Mouse (Mus musculus) MEL (cell line): ENCODE results near the gene Abcg2. TPM values are rescaled to one million over a fixed set of nuclear protein-coding genes. Genes with fewer than 3 reads are reported as not detected.

Experiments
- DNase-seq: peaks from one replicate; pipeline ENCODE4 v3.0.0; 2011; ENCODE audit warnings: low read depth, low spot score
- H3K27ac ChIP-seq: 2 replicates; pipeline ENCODE4 v1.5.1; 2012; ENCODE audit warnings: low read depth, mild to moderate bottlenecking, control low read depth, low read length, moderate library complexity; ENCODE audit not compliant: control insufficient read depth
- H3K27me3 ChIP-seq, 2 experiments: fragments of 150-350 bp in 1 of 2; sonication (generic) in 1 of 2; 2 replicates each; pipeline ENCODE4 v1.6.1; 2012; ENCODE audit warnings: low read length in 2 of 2, mild to moderate bottlenecking in 2 of 2, improper control_type of control experiment in 1 of 2, moderate library complexity in 1 of 2; ENCODE audit not compliant: insufficient read depth in 2 of 2, control insufficient read depth in 1 of 2
- H3K36me3 ChIP-seq, 2 experiments: 2 replicates each; pipeline ENCODE4 v1.6.1; 2012 to 2014; ENCODE audit warnings: low read length in 2 of 2, improper control_type of control experiment in 1 of 2, inconsistent platforms in 1 of 2, mild to moderate bottlenecking in 1 of 2; ENCODE audit not compliant: insufficient read depth in 2 of 2, control insufficient read depth in 1 of 2
- H3K4me1 ChIP-seq, 2 experiments: fragments of 150-350 bp in 1 of 2; sonication (generic) in 1 of 2; 2 replicates each; pipeline ENCODE4 v1.6.1; 2012; ENCODE audit warnings: low read length in 2 of 2, improper control_type of control experiment in 1 of 2, mild to moderate bottlenecking in 1 of 2; ENCODE audit not compliant: insufficient read depth in 2 of 2, control insufficient read depth in 1 of 2
- H3K4me3 ChIP-seq, 2 experiments: fragments of 150-350 bp in 1 of 2; sonication (generic) in 1 of 2; 2 replicates each; pipeline ENCODE4 v1.5.1; 2012; ENCODE audit warnings: low read depth in 2 of 2, low read length in 2 of 2, mild to moderate bottlenecking in 2 of 2, moderate library complexity in 2 of 2, control low read depth in 1 of 2, improper control_type of control experiment in 1 of 2; ENCODE audit not compliant: control insufficient read depth in 1 of 2, insufficient read depth in 1 of 2
- H3K79me2 ChIP-seq: 2 replicates; pipeline ENCODE4 v1.6.1; 2012; ENCODE audit warnings: mild to moderate bottlenecking, low read length, moderate library complexity; ENCODE audit not compliant: control insufficient read depth, poor library complexity, insufficient read depth
- H3K9ac ChIP-seq: 2 replicates; pipeline ENCODE4 v1.6.1; 2012; ENCODE audit warnings: low read depth, mild to moderate bottlenecking, control low read depth, low read length, moderate library complexity; ENCODE audit not compliant: control insufficient read depth, poor library complexity, severe bottlenecking
- H3K9me3 ChIP-seq: fragments of 150-350 bp; sonication (generic); replicated peaks from 2 replicates; pipeline ENCODE4 v1.6.1; 2012; ENCODE audit warnings: mild to moderate bottlenecking, low read length, improper control_type of control experiment, moderate library complexity; ENCODE audit not compliant: insufficient read depth
- CHD1 ChIP-seq: IDR thresholded peaks from 2 replicates; pipeline ENCODE4 v1.6.1; 2012; ENCODE audit warnings: low read depth, mild to moderate bottlenecking, inconsistent platforms, low read length, improper control_type of control experiment
- CHD2 ChIP-seq: IDR thresholded peaks from 2 replicates; pipeline ENCODE4 v1.6.1; 2011; ENCODE audit warnings: low read length, improper control_type of control experiment
- E2F4 ChIP-seq: IDR thresholded peaks from 2 replicates; pipeline ENCODE4 v1.6.1; 2011; ENCODE audit warnings: low read depth, low read length, improper control_type of control experiment, borderline replicate concordance
- GABPA ChIP-seq: IDR thresholded peaks from 2 replicates; pipeline ENCODE4 v1.6.1; 2012; ENCODE audit warnings: low read depth, mild to moderate bottlenecking, inconsistent platforms, low read length, improper control_type of control experiment, moderate library complexity
- GATA1 ChIP-seq: IDR thresholded peaks from 2 replicates; pipeline ENCODE4 v1.6.1; 2011; ENCODE audit warnings: low read depth, low read length, improper control_type of control experiment
- HCFC1 ChIP-seq: IDR thresholded peaks from 2 replicates; pipeline ENCODE4 v1.6.1; 2012; ENCODE audit warnings: low read depth, mild to moderate bottlenecking, inconsistent platforms, low read length, improper control_type of control experiment, moderate library complexity
- JUND ChIP-seq: IDR thresholded peaks from 2 replicates; pipeline ENCODE4 v1.6.1; 2011; ENCODE audit warnings: low read depth, mild to moderate bottlenecking, improper control_type of control experiment, low read length
- MAFK ChIP-seq: IDR thresholded peaks from 2 replicates; pipeline ENCODE4 v1.6.1; 2011; ENCODE audit warnings: low read depth, mild to moderate bottlenecking, low read length, improper control_type of control experiment, borderline replicate concordance
- MAX ChIP-seq: IDR thresholded peaks from 2 replicates; pipeline ENCODE4 v1.6.1; 2011; ENCODE audit warnings: low read length, improper control_type of control experiment
- MAZ ChIP-seq: IDR thresholded peaks from 2 replicates; pipeline ENCODE4 v1.6.1; 2012; ENCODE audit warnings: low read depth, mild to moderate bottlenecking, inconsistent platforms, low read length, improper control_type of control experiment
- MEF2A ChIP-seq: IDR thresholded peaks from 2 replicates; pipeline ENCODE4 v1.6.1; 2014; ENCODE audit warnings: low read depth, mild to moderate bottlenecking, inconsistent platforms, low read length, improper control_type of control experiment; ENCODE audit not compliant: poor library complexity, insufficient replicate concordance, severe bottlenecking; ENCODE audit errors: extremely low read depth
- MXI1 ChIP-seq: IDR thresholded peaks from 2 replicates; pipeline ENCODE4 v1.6.1; 2011; ENCODE audit warnings: mild to moderate bottlenecking, low read depth, low read length, improper control_type of control experiment
- MYB ChIP-seq: IDR thresholded peaks from 2 replicates; pipeline ENCODE4 v1.6.1; 2011; ENCODE audit warnings: mild to moderate bottlenecking, low read depth, low read length, improper control_type of control experiment
- POLR2AphosphoS5 ChIP-seq: IDR thresholded peaks from 2 replicates; pipeline ENCODE4 v1.6.1; 2012; ENCODE audit warnings: low read depth, borderline replicate concordance, mild to moderate bottlenecking, inconsistent platforms, low read length, moderate library complexity, mixed read lengths
- RAD21 ChIP-seq: IDR thresholded peaks from 2 replicates; pipeline ENCODE4 v1.6.1; 2011; ENCODE audit warnings: mild to moderate bottlenecking, low read depth, low read length, improper control_type of control experiment
- RCOR1 ChIP-seq: IDR thresholded peaks from 2 replicates; pipeline ENCODE4 v1.6.1; 2012; ENCODE audit warnings: low read depth, mild to moderate bottlenecking, inconsistent platforms, low read length, improper control_type of control experiment
- SMC3 ChIP-seq: IDR thresholded peaks from 2 replicates; pipeline ENCODE4 v1.6.1; 2011; ENCODE audit warnings: low read depth, low read length, improper control_type of control experiment
- TCF12 ChIP-seq: IDR thresholded peaks from 2 replicates; pipeline ENCODE4 v1.6.1; 2014; ENCODE audit warnings: low read depth, mild to moderate bottlenecking, inconsistent platforms, low read length, improper control_type of control experiment, moderate library complexity
- UBTF ChIP-seq: IDR thresholded peaks from 2 replicates; pipeline ENCODE4 v1.6.1; 2012; ENCODE audit warnings: low read depth, mild to moderate bottlenecking, inconsistent platforms, low read length, improper control_type of control experiment, moderate library complexity, borderline replicate concordance; ENCODE audit not compliant: insufficient read depth
- USF1 ChIP-seq: IDR thresholded peaks from 2 replicates; pipeline ENCODE4 v1.6.1; 2014; ENCODE audit warnings: low read depth, mild to moderate bottlenecking, inconsistent platforms, low read length, improper control_type of control experiment, moderate library complexity
- USF2 ChIP-seq, 2 experiments: IDR thresholded peaks; 2 replicates each; pipeline ENCODE4 v1.6.1; 2011 to 2012; ENCODE audit warnings: improper control_type of control experiment in 2 of 2, low read length in 2 of 2, borderline replicate concordance in 1 of 2, inconsistent platforms in 1 of 2, low read depth in 1 of 2, mild to moderate bottlenecking in 1 of 2; ENCODE audit not compliant: insufficient read depth in 1 of 2
- ZC3H11A ChIP-seq: IDR thresholded peaks from 2 replicates; pipeline ENCODE4 v1.6.1; 2012; ENCODE audit warnings: low read depth, mild to moderate bottlenecking, inconsistent platforms, low read length, improper control_type of control experiment
- ZNF384 ChIP-seq: IDR thresholded peaks from 2 replicates; pipeline ENCODE4 v1.6.1; 2012; ENCODE audit warnings: low read depth, mild to moderate bottlenecking, inconsistent platforms, low read length, improper control_type of control experiment
- polyA plus RNA-seq, 2 experiments: library from polyadenylated mRNA; stranded (reverse) in 1 of 2; unstranded in 1 of 2; fragments of >175 nt in 1 of 2; fragments of >200 nt in 1 of 2; gene quantifications; 2 replicates each; pipeline versions ENCODE4 v1.2.1 to v1.2.4; 2012; ENCODE audit warnings: low replicate concordance in 2 of 2, low read depth in 1 of 2; ENCODE audit not compliant: insufficient read length in 2 of 2, insufficient read depth in 1 of 2, missing spikeins in 1 of 2
- total RNA-seq: library from RNA; depleted of rRNA; stranded (reverse); fragments of 300-350 nt; gene quantifications from 2 replicates; pipeline ENCODE4 v1.2.3, GENCODE M21; 2012

Gene Abcg2
- total and polyA plus RNA-seq, 3 experiments: 14.4 to 20.9 TPM; not detected in 1

DNA sequence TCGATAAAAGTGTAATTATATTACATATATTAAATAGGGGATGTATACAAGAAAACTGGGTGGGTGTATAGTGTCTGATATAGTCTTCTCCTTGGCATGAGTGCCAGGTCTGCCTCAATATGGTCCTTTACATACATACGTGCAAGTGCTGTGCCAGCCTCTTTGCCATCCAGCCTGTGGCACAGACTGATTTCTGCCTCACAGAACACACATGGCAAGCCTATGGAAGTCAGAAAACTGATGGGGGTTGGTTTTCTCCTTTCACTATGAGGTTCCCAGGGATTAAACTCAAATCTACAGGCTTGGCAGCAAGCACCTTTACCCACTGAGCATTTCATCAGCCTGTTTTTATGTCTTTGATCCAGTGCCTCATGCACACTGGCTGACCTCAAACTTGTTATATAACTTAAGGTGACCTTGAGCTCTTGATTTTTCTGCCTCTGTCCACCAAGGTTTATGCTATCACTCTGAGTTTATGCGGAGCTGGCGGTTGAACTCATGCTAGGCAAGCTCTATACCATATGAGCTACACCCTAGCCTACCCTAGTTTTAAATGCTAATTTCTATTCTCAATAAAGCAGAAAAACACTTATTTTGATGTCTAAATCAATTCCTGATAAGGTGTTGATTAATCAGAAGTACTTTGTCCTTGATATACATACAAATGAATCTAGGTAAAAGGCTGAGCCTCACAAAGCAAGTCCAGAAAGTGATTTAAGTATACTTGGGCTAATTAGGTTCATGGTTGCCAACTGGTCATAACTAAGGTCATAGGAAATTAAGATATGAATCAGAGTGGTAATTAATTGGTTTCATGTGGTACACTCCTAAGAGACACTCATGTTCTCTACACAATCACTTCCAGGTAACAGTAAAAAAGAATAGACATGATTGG lies 26.7 kb downstream of the Abcg2 start:
- TF ChIP-seq E2F4 (no peak), JUND (no peak), SMC3 (no peak), USF1 (no peak), HCFC1 (no peak), MAFK (no peak), ZC3H11A (no peak), UBTF (no peak), USF2 (IDR thresholded peaks at IDR 0.05; ENCODE audit: borderline replicate concordance in 1 of 2, insufficient read depth in 1 of 2, low read depth in 1 of 2, low read length in 2 of 2) (no peak), MEF2A (no peak), CHD2 (no peak), RCOR1 (no peak), RAD21 (no peak), MAX (no peak), MAZ (no peak), GABPA (no peak)
- TF ChIP-seq, all 39 proteins: peak for 0
- Histone ChIP-seq H3K27ac (no peak overlapping the region), H3K36me3 (no peaks in the 10 kb centered on the region), H3K4me3 (no peak overlapping the region), H3K9me3 (no peaks in the 10 kb centered on the region), H3K9ac (no peak overlapping the region), H3K4me1 (no peaks in the 10 kb centered on the region), H3K79me2 (no peaks in the 10 kb centered on the region), H3K27me3 (no peaks in the 10 kb centered on the region)
- no peak for DNase-seq

GRCm38 (mm10) chr6:58624126-58624525 lies 39.8 kb downstream of the Abcg2 start:
- Histone ChIP-seq H3K36me3 (no peaks in the 10 kb centered on the region), H3K27ac (no peak overlapping the region), H3K9me3 (no peaks in the 10 kb centered on the region), H3K4me1 (no peaks in the 10 kb centered on the region), H3K27me3 (no peaks in the 10 kb centered on the region), H3K79me2 (no peaks in the 10 kb centered on the region), H3K4me3 (no peak overlapping the region), H3K9ac (no peak overlapping the region)
- DNase-seq: no peak
- TF ChIP-seq POLR2AphosphoS5 (no peak), GATA1 (no peak), MAX (no peak), ZC3H11A (no peak), CHD1 (no peak), TCF12 (no peak), GABPA (no peak), ZNF384 (no peak), CHD2 (no peak), RAD21 (no peak), MXI1 (no peak), MYB (no peak), SMC3 (no peak), UBTF (no peak)
